Mouse (Mus musculus): ENCODE results near the gene Fam160a2.
"Not testable (repeated sequence)": the region's sequence is repeated elsewhere in the genome, so short reads cannot be mapped to it uniquely, and the experiment has no call there.

The Fam160a2 gene

DNA sequence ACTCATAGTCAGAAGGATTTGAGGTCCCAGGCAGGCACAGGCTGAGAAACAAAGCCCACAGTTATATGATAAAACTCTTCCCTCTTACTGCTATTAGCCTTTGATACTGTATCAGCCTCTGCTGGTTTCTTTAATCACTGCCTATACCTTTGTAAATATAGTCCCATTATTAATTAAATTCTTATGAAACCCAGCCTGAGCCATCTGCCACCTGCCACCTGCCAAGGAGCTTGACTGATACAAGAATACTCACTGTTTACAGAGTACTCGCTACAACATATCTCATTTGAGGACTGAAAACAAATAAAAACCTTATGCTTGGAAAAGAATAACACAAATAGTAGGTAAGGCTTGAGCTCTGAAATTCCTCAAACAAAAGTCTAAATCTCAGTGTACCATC is 5.2 kb downstream of the Fam160a2 start:
- no peak for DNase-seq (ENCODE audit: low spot score in 2 of 2)

DNA sequence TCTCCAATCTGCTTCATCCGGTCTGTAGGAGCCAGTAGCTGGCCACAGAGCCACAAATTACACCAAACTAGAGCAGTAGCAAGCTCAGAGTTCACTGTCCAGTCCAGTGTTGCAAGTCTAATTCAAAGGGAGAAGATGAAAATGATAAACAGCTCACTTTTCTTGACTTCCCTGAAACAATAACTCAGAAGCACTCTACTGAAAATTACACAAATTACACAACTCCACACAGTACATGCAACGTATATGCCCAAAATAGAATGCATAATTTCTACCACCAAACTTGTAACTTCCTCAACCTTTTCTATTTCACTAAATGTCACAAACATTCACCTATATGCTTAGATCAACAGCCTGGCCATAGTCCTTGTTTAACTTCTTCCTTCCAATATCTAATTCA is 9.6 kb downstream of the Fam160a2 start:
- DNase-seq (ENCODE audit: low spot score in 2 of 2), result no peak

DNA sequence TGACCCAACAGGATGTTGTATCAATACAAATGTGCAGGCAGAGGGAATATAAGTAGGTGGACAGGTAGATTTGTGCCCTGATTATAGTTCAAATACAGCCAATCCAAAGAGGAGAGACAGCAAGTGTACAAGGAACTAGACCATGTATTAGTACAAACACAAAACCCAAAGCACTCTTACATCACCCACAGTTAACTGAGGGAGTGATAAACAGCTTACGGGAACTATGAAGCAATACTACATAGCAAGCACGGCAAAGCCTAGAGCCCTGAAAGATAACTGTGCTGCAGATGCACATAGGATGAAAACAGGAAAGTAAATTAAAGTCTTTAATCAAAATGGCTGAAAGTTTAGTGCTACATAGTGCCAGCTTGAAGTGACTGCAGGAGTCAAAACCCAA is 12.2 kb downstream of the Fam160a2 start:
- no peak for DNase-seq (ENCODE audit: low spot score in 2 of 2)

DNA sequence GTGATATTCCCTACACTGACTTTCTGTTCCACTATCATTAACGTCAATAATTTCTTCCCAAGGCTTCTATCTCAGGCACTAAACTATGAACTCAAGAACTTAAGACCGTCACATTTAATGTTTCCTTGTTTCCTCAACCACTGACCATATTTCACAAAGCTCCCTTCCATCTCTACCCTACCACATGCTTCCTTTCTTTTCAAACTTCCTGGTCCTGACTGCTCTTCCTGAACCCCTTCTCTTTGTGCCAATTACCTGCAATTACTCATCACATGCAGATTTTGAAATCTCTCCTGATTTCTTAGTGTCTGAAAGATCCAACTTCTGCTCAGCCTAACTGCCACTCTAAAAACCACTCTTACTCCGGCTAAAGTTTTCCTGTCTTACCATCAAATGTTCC is 19.5 kb downstream of the Fam160a2 start:
- DNase-seq (ENCODE audit: low spot score in 2 of 2), result no peak

DNA sequence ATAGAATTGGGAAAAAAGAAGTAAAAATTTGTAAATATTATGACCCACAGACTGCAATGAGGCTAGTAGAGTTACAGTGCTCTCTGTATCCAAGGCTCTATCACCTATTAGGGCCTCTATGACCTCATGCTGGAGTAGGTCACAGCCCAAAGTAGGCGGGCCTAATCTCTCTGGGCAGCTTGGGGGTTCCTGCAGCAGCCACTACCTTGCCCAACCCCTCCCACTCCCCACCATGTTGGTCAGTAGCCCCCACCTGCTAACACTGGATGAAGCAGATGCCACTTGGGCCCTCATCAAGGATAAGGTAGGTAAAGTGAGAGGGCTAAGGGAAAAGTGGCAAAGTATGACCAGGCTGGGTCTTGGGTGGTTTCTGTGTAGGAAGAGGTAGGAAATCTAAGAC is 25.0 kb downstream of the Fam160a2 start, which contains the start of gene Gm5901:
TSS of gene Gm5901 (plus strand) at position 173 of the 400 bp plus-strand sequence.
- DNase-seq (ENCODE audit: low spot score in 2 of 2), result no peak

DNA sequence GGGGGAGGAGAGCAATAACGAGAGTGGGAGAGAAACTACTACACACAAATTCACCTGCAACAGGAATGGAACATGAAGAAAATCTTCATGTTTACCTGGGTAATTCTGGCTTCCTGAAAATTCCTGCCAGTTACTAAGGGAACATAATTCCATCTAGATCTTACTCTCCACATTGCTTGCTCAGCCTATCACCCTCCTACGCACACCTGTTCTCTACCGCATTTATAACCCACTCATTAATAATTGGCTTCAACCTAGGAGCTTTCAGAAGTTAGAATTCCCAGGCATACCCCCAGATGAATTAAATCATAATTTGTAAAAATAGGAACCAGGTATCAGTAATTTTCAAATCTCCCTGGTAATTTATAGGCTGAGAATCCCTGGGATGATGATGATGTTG is 25.9 kb downstream of the Fam160a2 start:
- no peak for DNase-seq (ENCODE audit: low spot score in 2 of 2)

DNA sequence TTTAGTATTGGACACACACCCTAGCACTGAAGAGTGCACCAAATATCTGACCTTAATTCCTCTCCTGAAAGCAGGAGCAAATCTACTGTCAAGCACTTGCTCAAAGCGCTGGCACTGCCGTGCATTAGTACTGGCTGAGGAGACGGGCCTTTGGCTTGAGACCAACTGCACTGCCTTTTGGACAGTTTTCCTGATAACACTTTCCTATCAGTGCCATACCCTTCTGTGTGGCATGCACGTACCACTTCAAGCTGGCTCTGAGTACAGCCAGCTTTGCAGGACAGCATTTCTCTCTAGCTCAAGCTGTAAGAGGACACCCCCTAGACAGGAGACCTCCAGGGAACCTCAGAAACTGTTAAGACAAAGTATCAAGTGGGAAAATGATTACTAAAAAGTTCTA is 26.3 kb downstream of the Fam160a2 start:
- DNase-seq (ENCODE audit: low spot score in 2 of 2), result no peak

DNA sequence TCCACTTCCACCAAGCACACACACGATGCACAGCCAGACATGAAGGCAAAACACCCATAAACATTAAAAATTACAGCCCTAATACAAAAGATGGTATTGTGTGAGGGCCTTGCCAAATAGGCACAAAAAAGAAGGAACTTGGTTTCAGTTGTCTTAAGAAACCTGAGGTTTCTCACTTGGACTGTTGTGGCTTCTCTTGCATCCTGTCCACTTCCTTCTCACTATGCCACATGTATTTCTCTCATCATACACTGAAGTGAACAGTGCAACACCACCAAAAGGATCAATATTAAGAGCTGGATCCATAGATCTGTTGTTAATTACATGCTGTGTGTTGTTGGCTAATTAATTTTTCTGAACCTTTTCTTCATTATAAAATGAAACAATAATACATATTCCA is 26.9 kb downstream of the Fam160a2 start:
- no peak for DNase-seq (ENCODE audit: low spot score in 2 of 2)

DNA sequence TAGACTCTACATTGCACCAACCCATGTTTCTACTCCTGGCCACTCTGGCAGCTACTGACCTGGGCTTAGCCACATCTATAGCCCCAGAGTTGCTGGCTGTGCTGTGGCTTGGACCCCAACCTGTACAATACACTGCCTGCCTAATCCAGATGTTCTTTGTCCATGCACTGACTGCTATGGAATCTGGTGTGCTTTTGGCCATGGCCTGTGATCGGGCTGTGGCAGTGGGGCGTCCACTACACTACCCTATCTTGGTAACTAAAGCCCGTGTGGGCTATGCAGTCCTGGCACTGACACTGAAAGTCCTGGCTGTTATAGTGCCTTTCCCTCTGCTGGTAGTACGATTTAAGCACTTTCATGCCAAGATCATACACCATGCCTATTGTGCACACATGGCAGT is 31.3 kb downstream of the Fam160a2 start:
- no peak for DNase-seq (ENCODE audit: low spot score in 2 of 2)

DNA sequence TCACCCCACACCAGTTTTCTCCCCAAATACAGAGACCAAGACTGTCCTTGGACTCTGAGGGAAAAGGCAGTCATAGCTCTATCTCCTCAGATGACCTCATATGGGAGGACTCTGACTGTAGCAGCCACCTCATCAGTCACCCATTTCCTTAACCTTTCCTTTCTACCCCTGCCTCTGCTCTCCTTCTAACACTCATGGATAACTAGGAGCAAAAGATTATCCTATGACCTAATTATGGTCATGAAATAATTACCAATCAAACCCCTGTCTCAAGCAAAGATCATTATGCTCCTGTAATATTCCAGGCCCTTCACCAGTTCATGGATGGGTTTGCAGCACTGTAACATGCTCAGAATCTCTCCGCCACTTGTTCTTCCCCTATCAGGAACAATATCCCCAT is 31.9 kb downstream of the Fam160a2 start, which contains the start of gene Olfr692:
TSS of gene Olfr692 (plus strand) at position 301 of the 400 bp plus-strand sequence.
- DNase-seq (ENCODE audit: low spot score in 2 of 2), result no peak

DNA sequence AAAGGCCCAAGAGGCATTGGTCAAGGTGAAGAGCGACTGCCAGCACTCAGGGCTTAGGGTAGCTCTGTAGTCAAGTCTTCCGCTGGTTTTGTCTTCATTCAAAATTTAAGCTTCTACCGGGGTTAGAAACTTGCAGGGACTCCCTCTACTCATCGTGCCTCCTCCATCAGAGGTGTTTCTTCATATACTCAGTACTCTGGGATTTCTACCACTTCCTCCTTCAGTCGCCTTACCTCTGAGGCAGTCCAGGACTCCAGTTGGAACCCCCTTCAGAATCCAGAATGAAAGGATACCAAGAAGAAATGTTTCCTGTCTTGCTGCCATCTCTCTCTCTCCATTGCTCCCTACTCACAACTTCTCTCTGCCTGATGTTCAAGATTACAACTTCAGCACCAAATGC is 32.6 kb downstream of the Fam160a2 start:
- no peak for DNase-seq (ENCODE audit: low spot score in 2 of 2)

DNA sequence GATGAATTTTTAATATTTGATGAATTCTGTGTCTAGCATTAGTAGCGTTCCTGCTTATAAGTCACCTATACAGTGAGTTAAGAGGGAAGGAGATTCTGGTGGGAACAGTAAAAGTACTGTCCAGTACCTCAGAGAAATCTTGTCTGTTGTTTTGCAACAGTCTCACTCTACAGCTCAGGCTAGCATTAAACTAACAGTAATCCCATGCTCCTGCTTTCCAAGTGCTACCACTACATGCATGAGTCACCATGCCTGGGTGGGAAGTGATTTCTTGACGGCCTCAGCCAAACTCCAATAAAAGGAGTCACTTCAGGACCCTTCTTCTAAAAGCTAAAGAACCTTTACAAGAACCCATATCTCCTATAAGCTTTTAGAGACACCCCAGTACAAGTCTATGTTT is 38.1 kb downstream of the Fam160a2 start:
- DNase-seq (ENCODE audit: low spot score in 2 of 2), result no peak

DNA sequence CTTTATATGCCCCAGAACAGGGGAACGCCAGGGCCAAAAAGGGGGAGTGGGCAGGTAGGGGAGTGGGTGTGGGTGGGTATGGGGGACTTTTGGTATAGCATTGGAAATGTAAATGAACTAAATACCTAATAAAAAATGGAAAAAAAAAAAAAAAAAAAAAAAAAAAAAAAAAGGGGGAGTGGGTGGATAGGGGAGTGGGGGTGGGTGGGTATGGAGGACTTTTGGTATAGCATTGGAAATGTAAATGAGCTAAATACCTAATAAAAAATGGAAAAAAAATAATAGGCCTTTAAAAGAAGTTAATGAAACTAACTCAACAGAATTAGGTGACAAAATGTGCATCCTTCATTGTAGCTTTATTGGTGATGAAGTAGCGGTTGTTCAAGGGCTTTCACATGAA is 43.4 kb downstream of the Fam160a2 start:
- not testable (repeated sequence) for DNase-seq (ENCODE audit: low spot score in 2 of 2)

DNA sequence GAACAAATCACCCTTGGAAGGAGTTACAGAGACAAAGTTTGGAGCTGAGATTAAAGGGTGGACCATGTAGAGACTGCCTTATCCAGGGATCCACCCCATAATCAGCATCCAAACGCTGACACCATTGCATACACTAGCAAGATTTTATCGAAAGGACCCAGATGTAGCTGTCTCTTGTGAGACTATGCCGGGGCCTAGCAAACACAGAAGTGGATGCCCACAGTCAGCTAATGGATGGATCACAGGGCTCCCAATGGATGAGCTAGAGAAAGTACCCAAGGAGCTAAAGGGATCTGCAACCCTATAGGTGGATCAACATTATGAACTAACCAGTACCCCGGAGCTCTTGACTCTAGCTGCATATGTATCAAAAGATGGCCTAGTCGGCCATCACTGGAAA is 43.8 kb downstream of the Fam160a2 start:
- DNase-seq (ENCODE audit: low spot score in 2 of 2), result not testable (repeated sequence)

DNA sequence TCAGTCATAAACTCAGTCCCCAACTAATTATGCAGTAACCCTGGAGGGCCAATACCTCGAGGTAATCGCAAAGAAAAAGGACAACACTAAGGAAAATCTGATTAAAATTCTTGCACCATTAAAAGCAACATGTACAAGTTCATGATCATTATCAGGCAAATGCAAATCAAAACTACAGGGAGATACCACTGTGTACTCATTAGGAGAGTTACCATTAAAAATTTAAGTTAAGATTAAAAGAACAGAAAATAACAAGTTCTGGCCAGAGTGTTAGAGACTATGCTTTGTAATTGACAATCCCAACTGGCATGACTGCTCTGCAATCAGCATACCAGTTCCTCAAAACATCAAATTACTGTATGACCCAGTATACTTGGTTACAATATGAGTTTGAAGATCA is 57.1 kb downstream of the Fam160a2 start:
- no peak for DNase-seq (ENCODE audit: low spot score in 2 of 2)

DNA sequence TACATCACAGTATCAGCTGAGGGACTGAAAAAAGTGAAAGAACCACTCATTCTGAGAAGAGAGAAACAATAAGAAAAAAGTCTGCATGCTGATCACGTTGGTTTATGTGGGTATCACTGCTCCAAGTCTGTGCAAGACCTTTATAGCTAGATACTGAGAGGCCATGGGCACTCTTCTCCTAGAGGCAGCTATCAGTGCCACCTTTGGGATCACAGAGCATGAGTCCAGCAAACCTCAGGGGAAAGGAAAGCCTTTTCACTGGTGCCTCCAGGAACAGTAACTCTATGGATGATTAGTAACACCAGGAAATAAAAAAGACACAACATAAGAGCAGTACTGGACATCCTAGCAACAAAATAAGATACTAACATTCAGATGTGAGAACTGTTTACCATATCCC is 57.7 kb downstream of the Fam160a2 start, which contains the start of gene Olfr691:
TSS of gene Olfr691 (minus strand) at position 101 of the 400 bp plus-strand sequence.
- no peak for DNase-seq (ENCODE audit: low spot score in 2 of 2)

DNA sequence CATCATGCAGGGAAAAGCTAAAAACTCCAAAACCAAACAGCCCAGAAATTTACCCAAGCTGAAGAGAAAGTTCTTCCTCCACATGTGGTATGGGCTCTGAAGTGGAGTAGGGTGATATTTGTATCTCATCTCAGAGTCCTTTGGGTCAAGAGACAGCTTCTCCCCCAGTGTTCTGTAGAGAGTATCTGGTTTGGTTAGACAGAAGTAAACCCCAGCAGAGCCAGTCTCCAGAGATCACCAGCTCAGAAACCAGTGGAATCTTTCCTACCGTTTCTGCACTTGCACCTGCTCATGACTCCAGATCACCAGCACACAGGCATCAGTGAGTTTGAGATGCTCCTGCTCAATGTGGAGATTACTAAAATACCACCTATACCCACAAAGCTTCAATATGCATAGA is 65.8 kb downstream of the Fam160a2 start, which contains the start of gene Olfr690:
TSS of gene Olfr690 (minus strand) at position 101 of the 400 bp plus-strand sequence.
- no peak for DNase-seq (ENCODE audit: low spot score in 2 of 2)

DNA sequence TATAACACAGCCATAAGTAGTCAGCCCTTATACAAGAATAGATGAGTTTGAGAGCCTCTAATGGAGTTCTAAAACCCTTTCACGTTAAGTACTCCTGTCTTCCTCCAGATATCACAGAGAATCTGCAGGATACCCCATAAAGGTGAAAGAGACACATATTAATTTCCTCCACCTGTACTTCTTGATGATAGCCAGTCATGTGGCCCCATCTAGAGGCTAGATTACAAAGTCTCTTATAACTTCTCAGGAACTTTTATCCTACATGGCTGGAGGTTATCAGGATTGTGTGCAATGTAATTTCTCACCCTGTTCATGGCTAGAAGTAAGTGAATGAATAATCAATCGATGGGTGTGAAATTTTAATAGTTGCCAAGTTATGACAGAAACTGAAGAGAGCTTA is 74.6 kb downstream of the Fam160a2 start:
- DNase-seq (ENCODE audit: low spot score in 2 of 2), result no peak

Measured in frontal cortex, postnatal 36 days (tissue).